Mouse (Mus musculus) layer of hippocampus, adult 18-20 months (tissue): ENCODE measurements around the gene Cadm4. TPM values are rescaled to one million over a fixed set of nuclear protein-coding genes. Genes with fewer than 3 reads are reported as not detected.

Experiments
- DNase-seq, 2 experiments: peaks; one replicate each; pipeline ENCODE4 v3.0.0; 2022; ENCODE audit warnings: low spot score in 2 of 2
- long read RNA-seq: library from polyadenylated mRNA; stranded (forward); transcript quantifications from one replicate; pipeline ENCODE4 v2.0.0, GENCODE M21; 2021
- total RNA-seq, 2 experiments: library from RNA; stranded (reverse); gene quantifications; 2 replicates each; pipeline ENCODE4 v1.2.3; 2021

The Cadm4 gene
- total RNA-seq, result 100 to 1,000 TPM; 136 to 141 TPM
- long read RNA-seq, transcript Cadm4-201 (9 exons, 2,161 nt), result major isoform, 13 of 18 reads
- long read RNA-seq, partial matches to known transcripts, result 5 of 18 reads
- long read RNA-seq, other reads (novel, unspliced or antisense), result 0 of 18 reads

DNA sequence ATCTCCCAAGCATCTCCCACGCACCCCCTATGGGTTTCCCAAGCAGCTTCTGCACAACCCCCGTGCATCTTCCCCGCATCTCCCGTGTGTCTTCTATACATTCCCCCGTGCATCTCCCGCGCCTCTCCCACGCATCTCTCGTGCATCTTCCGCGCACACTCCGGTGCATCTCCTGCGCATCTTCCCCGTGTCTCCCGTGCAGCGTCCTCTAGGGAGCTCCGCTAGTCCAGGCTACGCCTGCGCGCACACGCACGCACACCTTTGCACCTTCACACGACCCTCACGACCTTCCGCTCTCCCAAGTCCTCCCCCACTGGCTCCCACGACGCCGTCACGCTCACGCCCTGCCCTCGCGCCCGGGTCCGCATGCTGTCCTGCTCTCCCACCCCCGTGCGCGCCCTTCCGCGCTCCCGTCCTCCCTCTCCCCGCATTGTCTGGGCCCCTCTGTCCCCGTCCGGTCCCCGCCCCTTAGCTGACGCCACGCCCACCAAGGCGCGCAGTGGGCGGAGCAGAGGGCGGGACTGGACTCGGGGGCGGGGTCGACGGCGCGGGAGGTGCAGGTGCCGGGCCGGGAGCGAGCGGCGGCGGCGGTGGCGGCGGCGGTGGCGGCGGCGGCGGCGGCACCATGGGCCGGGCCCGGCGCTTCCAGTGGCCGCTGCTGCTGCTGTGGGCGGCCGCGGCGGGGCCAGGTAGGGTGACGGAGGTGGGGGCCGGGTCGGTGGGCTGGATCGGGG is at the start of gene Cadm4:
Gene Cadm4, plus strand, starts transcription at position 550 of the 734 bp plus-strand sequence.
- DNase-seq, result peak; percentile 84 to 85

GRCm38 (mm10) chr7:24435305-24435704 is 46.5 kb upstream of the Cadm4 start:
- DNase-seq, result no peak

DNA sequence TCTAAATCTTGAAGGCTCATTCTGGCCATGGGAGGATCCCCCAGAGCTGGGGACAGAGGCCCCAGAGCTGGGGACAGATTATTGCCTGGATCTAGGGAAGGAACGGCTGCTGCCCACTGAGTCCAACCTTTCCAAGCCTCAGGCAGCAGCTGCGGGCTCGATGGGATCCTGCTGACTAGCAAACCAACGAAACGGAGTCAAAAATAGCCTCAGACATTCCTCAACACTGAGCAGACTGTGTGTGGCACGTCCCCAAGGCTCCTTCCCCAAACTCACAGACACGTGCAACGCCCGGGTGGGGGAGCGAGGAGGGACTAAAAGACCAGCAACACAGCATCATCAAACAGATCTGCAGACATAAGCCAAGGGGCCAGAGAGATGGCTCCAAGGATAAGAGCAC is 43.8 kb upstream of the Cadm4 start:
- no peak for DNase-seq

GRCm38 (mm10) chr7:24439191-24439590 is 42.6 kb upstream of the Cadm4 start:
- no peak for DNase-seq

GRCm38 (mm10) chr7:24439891-24440290 is 41.9 kb upstream of the Cadm4 start:
- DNase-seq, result no peak

GRCm38 (mm10) chr7:24441785-24442184 is 40.0 kb upstream of the Cadm4 start:
- DNase-seq, result peak in 1 of 2 experiments; percentile 62

DNA sequence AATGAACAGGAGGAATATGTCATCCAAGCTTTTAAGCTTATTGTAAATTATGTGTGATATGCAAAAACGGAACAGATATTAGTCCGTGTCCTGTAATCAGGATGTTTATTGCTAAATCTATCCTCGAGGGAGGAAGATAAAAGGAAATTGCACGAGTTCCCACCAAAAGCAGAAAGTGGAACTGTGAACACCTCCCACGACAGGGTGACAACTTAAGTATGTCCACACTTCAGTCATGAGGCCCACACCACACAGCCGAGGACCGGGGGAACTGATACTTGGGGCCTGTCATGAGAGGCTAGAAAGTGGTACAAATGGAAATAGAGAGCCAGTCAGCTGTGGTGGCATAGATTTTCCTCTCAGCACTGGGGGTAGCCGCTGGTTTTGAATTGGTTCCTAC is 39.5 kb upstream of the Cadm4 start:
- no peak for DNase-seq

DNA sequence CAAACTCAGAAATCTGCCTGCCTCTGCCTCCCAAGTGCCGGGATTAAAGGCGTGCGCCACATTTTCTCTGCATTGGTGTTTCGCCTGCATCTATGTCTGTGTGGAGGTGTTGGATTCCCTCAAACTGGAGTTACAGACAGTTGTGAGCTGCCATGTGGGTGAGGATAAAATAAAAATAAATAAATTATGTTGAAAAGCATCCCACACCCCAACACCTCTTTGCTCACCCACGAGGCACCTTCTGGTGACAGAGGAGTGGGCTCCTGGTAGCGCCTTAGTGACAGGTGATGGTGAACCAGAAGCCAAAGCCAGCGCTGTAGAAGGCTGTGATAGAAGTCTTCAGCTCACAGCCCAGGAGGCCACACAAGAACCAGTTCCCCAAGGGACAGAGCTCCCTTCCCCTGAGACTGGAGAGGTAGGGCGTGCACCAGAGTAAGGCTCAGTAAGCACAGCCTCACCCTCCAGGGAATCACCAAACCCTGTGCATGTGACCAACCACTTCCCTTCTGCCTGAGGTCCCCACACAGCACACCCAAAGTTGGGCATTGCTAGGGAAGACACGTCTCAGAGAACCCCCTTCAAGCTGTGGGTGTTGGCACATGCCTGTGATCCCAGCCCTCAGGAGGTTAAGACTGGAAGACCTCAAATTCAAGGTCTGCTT is 36.4 kb upstream of the Cadm4 start:
- no peak for DNase-seq

DNA sequence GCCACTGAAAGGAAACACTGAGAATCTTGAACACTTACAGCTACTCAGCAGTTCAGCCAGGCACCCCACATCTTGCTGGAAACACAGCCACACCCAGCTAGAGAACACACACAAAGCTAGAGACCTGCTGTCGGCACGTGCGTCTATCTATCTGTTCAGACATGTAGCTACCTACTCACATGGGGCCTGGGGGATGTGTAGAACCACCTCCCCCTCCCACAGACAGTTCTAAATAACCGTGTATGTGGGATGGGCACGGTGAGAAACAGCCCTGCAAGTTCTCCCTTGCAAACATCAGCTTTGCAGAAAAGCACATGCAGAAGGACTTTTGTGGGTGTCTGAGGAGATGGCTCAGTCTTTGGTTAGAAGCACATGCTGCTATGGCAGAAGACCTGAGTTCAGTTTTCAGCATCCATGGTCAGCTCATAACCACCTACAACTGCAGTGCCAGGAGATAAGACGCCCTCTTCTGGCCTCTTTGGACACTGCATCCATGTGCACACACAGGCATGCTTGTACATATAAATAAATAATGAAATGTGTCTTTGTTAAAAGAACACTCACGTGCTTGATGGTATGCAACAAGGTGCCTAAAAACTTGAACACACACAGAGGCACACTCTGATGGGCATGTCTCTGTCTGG is 35.0 kb upstream of the Cadm4 start:
- no peak for DNase-seq

DNA sequence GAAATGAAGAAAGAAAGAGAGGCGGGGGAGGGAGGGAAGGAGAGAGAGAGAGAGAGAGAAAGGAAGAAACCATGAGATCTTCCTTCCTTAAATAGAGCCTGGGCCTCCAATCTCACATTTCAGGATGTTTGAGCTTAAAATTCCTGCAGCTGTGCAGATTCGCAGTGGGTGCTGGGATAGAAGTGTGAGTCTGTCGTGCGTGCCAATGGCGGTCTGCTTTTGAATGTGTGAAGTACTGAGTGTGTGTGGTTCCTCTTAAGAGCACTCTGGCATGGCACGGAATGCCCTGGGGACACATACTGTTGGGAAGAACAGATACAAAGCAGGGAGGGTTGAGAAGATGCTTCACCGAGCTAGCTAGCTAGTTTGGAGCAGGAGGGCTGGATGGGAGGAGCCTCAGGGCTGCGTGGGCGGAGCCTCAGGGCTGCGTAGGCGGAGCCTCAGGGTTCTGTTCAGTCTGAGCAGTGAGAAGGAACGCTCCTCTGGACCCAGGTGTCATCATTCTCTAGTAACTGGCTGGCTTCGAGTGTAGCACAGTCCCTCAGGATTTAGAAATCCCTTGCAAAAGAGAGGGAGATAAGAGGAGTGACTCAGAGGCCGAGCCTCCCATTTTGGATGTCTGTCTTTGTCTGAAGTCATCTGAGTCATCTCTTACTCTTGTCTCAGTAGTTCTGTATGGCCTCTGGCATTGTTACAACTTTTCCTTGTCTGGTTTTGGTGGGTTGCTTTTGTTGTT is 32.9 kb upstream of the Cadm4 start:
- DNase-seq, result no peak

DNA sequence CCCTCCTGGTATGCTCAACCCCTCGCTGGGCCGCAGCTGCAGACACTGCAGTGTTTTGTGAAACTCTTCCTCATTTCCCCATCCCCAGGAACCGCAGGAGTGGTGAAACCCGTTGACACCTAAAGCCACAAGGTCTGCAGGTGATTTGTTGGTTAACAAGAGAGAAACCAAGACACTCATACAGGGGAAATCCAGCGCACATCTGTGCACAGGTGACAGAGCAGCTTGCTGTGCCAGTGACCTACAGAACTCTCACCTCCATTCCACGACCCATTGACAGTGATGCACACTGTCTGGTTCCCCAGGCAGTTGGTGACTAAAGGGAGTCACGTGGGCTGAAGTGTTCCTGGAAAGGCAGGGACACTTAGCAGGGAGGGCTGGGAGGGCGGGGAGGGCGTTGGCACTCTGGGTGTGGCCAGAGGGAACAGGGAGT is 31.2 kb upstream of the Cadm4 start:
- DNase-seq, result no peak

GRCm38 (mm10) chr7:24451855-24452311 is 29.9 kb upstream of the Cadm4 start, which contains the start of gene Irgc1:
TSS of gene Irgc1 (minus strand) at chr7:24452297.
- DNase-seq, result no peak

DNA sequence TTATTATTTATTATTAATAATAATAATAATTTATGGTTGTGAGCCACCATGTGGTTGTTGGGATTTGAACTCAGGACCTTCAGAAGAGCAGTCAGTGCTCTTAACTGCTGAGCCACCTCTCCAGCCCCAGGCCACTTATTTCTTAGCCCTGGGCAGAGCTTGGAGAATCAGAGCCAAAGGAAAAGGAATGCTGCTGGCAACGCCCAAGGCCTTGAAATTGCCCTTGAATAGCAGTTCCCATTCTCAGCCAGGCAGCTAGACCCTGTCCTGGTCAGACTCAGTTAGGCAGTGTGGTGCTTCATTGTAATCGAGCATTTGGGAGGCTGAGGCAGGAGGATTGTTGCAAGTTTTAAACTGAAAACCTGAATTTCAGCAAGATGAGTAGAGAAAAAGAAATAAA is 27.6 kb upstream of the Cadm4 start:
- no peak for DNase-seq

- no peak for DNase-seq
Measured at GRCm38 (mm10) chr7:24455726-24456125, 26.1 kb upstream of the Cadm4 start.

GRCm38 (mm10) chr7:24457726-24458370 is 24.0 kb upstream of the Cadm4 start:
- no peak for DNase-seq

DNA sequence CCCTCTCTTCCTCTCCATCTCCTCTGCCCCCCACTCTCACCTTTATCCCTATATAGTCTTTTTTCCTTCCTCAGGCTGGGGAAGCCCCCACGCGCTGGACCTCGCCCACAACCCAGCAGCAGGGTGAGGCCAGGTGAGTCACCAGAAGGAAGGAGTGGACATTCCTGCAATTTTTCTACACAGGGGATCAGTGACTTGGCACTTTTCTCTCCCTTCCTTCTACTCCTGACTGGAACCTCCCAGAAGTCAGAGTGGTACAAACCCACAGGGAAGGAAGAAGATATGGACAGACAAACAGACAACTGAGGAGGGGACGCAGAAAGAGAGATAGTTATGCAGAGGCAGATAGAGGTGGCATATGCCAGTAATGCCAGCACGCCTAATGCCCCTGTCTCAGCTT is 22.4 kb upstream of the Cadm4 start:
- no peak for DNase-seq

DNA sequence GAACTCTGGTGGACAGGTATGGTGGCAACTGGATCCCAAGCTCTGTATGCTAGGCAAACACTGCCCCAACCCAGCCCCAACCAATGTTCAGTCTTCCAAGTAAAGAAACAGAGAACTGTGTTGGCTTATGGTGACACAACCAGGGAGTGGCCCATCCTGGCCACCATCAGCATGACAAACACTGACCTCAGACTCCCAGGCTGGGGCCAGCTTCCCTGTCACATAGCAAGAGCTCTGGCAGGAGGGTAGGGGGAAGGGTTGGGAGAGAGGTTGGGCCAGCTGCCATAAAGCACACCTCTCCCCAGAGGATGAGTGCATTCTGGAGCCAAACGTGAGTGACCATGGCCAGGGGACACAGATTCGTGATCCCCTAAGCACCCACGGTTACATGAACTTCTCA is 22.0 kb upstream of the Cadm4 start:
- no peak for DNase-seq

- DNase-seq, result no peak
Measured at GRCm38 (mm10) chr7:24461376-24462051, 20.3 kb upstream of the Cadm4 start.

GRCm38 (mm10) chr7:24462388-24463319 is 19.2 kb upstream of the Cadm4 start, which contains the start of gene Plaur:
TSS of gene Plaur (plus strand) at chr7:24462484.
- DNase-seq, result no peak
